Mouse (Mus musculus) stomach, embryonic 16.5 days (tissue): Measurements from ENCODE around the gene Kcnq2. TPM values are rescaled to one million over a fixed set of nuclear protein-coding genes. Genes with fewer than 3 reads are reported as not detected.

Experiments
- ATAC-seq: fragments of 200-750 bp; cut with Nextera tagmentation; 2 replicates; pipeline ENCODE4 v1.8.0; 2017; ENCODE audit warnings: moderate number of reproducible peaks, moderate TSS enrichment; ENCODE audit not compliant: insufficient read depth, low FRiP score
- H3K27ac ChIP-seq: fragments of 300-500 bp; sonication (generic); 2 replicates; pipeline ENCODE4 v1.5.1; 2014; ENCODE audit warnings: low read length
- H3K27me3 ChIP-seq: fragments of 300-500 bp; sonication (generic); 2 replicates; pipeline ENCODE4 v1.6.1; 2014; ENCODE audit warnings: low read length, control low read depth, mixed read lengths; ENCODE audit not compliant: control insufficient read depth, insufficient read depth
- H3K36me3 ChIP-seq: fragments of 300-500 bp; sonication (generic); 2 replicates; pipeline ENCODE4 v1.6.1; 2014; ENCODE audit warnings: low read length; ENCODE audit not compliant: control insufficient read depth, insufficient read depth
- H3K4me1 ChIP-seq: fragments of 300-500 bp; sonication (generic); 2 replicates; pipeline ENCODE4 v1.6.1; 2014; ENCODE audit warnings: low read length, control low read depth, mixed read lengths; ENCODE audit not compliant: control insufficient read depth, insufficient read depth
- H3K4me2 ChIP-seq: fragments of 300-500 bp; sonication (generic); 2 replicates; pipeline ENCODE4 v1.6.1; 2014; ENCODE audit warnings: low read depth, low read length, mixed read lengths
- H3K4me3 ChIP-seq: fragments of 300-500 bp; sonication (generic); replicated peaks from 2 replicates; pipeline ENCODE4 v1.5.1; 2014; ENCODE audit warnings: mild to moderate bottlenecking, low read length
- H3K9ac ChIP-seq: fragments of 300-500 bp; sonication (generic); 2 replicates; pipeline ENCODE4 v1.6.1; 2014; ENCODE audit warnings: low read length
- H3K9me3 ChIP-seq: fragments of 300-500 bp; sonication (generic); replicated peaks from 2 replicates; pipeline ENCODE4 v1.6.1; 2016; ENCODE audit warnings: low read length, control low read depth; ENCODE audit not compliant: control insufficient read depth
- WGBS: fragments of 180-500 bp; shearing (Covaris S2); extraction: QIAGEN DNeasy Blood & Tissue Kit; methylation state at CpG from one replicate; pipeline ENCODE4 v1.1.7; 2014; 5-methylcytosine and 5-hydroxymethylcytosine counted together
- polyA plus RNA-seq: library from polyadenylated mRNA; unstranded; fragments of >200 nt; fragmentation: Nextera tagmentation; extraction: Ambion mirVana; gene quantifications from 2 replicates; pipeline ENCODE4 v1.2.1, GENCODE M21; 2015

Gene Kcnq2
- polyA plus RNA-seq, 1 experiment from 2014 or later = 1.1 TPM

GRCm38 (mm10) chr2:181033310-181033709, 101.8 kb downstream of the Kcnq2 start:
- Histone ChIP-seq H3K27me3 (peaks cover 7% of the 10 kb centered on the region), H3K36me3 (no peaks in the 10 kb centered on the region), H3K9me3 (no peaks in the 10 kb centered on the region), H3K27ac (no peak overlapping the region), H3K9ac (no peak overlapping the region), H3K4me2 (no peak overlapping the region), H3K4me3 (no peak overlapping the region), H3K4me1 (no peaks in the 10 kb centered on the region; the same call in 1 of the 2 replicates)
- ATAC-seq = no peak
- WGBS = 59% methylated on average over 6 of the region's 6 CpGs

GRCm38 (mm10) chr2:181032407-181032806, 102.7 kb downstream of the Kcnq2 start:
- Histone ChIP-seq H3K4me3 (no peak overlapping the region), H3K36me3 (no peaks in the 10 kb centered on the region), H3K27me3 (no peaks in the 10 kb centered on the region; the same call in 1 of the 2 replicates), H3K27ac (no peak overlapping the region), H3K9ac (no peak overlapping the region), H3K4me2 (no peak overlapping the region), H3K4me1 (no peaks in the 10 kb centered on the region; the same call in 1 of the 2 replicates), H3K9me3 (no peaks in the 10 kb centered on the region)
- whole genome bisulfite sequencing = 35% methylated on average over 5 of the region's 5 CpGs
- ATAC-seq = peak; percentile 19; the same call in 1 of the 2 replicates

GRCm38 (mm10) chr2:181031406-181031934, 103.6 kb downstream of the Kcnq2 start:
- 77% methylated on average over 11 of the region's 11 CpGs for WGBS
- Histone ChIP-seq H3K4me2 (no peak overlapping the region), H3K4me3 (no peak overlapping the region), H3K4me1 (no peaks in the 10 kb centered on the region; the same call in 1 of the 2 replicates), H3K36me3 (no peaks in the 10 kb centered on the region), H3K27ac (no peak overlapping the region), H3K9me3 (no peaks in the 10 kb centered on the region), H3K27me3 (no peaks in the 10 kb centered on the region), H3K9ac (no peak overlapping the region)
- ATAC-seq = no peak

Other genes with a start within 250 kb of the Kcnq2 start
- gene Ythdf1, start 214.4 kb downstream of the Kcnq2 start, polyA plus RNA-seq = 10.9 and 11.6 TPM in 2 replicates
- 0.15 TPM in 1 of 2 replicates, not detected in the other for gene Birc7, start 206.3 kb downstream of the Kcnq2 start, polyA plus RNA-seq
- gene Nkain4, start 180.6 kb downstream of the Kcnq2 start, polyA plus RNA-seq = 53.7 and 59.9 TPM in 2 replicates
- 104 and 108 TPM in 2 replicates for gene Arfgap1, start 168.1 kb downstream of the Kcnq2 start, polyA plus RNA-seq
- 0.94 TPM in 2 replicates for gene Col20a1, start 148.8 kb downstream of the Kcnq2 start, polyA plus RNA-seq
- 0.81 and 1.2 TPM in 2 replicates for gene Chrna4, start 91.8 kb downstream of the Kcnq2 start, polyA plus RNA-seq
- 0.10 and 0.17 TPM in 2 replicates for gene Eef1a2, start 21.7 kb upstream of the Kcnq2 start, polyA plus RNA-seq
- 220 and 249 TPM in 2 replicates for gene Ppdpf, start 51.9 kb upstream of the Kcnq2 start, polyA plus RNA-seq
- 0.56 and 0.70 TPM in 2 replicates for gene Ptk6, start 67.5 kb upstream of the Kcnq2 start, polyA plus RNA-seq
- 0.19 and 0.40 TPM in 2 replicates for gene Srms, start 77.9 kb upstream of the Kcnq2 start, polyA plus RNA-seq
- 0.23 and 0.52 TPM in 2 replicates for gene Fndc11, start 84.7 kb upstream of the Kcnq2 start, polyA plus RNA-seq
- 1.9 and 2.8 TPM in 2 replicates for gene Helz2, start 106.7 kb upstream of the Kcnq2 start, polyA plus RNA-seq
- 11.8 and 12.5 TPM in 2 replicates for gene Gmeb2, start 152.7 kb upstream of the Kcnq2 start, polyA plus RNA-seq
- gene Stmn3, start 179.2 kb upstream of the Kcnq2 start, polyA plus RNA-seq = 34.0 and 37.1 TPM in 2 replicates
- 33.8 and 39.0 TPM in 2 replicates for gene Rtel1, start 184.4 kb upstream of the Kcnq2 start, polyA plus RNA-seq
- 34.5 and 35.6 TPM in 2 replicates for gene Zgpat, start 229.6 kb upstream of the Kcnq2 start, polyA plus RNA-seq
- gene Arfrp1, start 230.1 kb upstream of the Kcnq2 start, polyA plus RNA-seq = 53.7 and 59.5 TPM in 2 replicates
- gene Lime1, start 244.8 kb upstream of the Kcnq2 start, polyA plus RNA-seq = 17.8 and 19.9 TPM in 2 replicates